In genomic region chr6:120302755-120303316, GRCm38 (mm10) we compare ENCODE assay signal across 9 mouse cellular contexts. TPM values are rescaled to one million over a fixed set of nuclear protein-coding genes. Genes with fewer than 3 reads are reported as not detected.
A peak's percentile ranks its signal among the peaks of the same experiment; 100 is the strongest.
DNase-seq lines count a peak whose midpoint lies in the region; ATAC-seq and TF ChIP-seq lines count a peak whose summit lies in the region.
"Had no signal": no experiment of that assay in that cellular context is flagged by ENCODE, and none has a peak within 500 bp of the region (broad histone marks: within the 10 kb centered on the region; RNA-seq: fewer than 3 reads in every experiment).

No protein-coding gene starts in this region.

- no peak overlapping the region for H3K4me3 ChIP-seq in kidney, adult 2 months (ENCODE audit: insufficient read depth, low read depth, low read length)
- peak overlapping the region; percentile 11; the same call in 1 of the 2 replicates for H3K4me3 ChIP-seq in heart, embryonic 11.5 days (ENCODE audit: low read depth, low read length)
- peak overlapping the region; percentile 32 for H3K4me3 ChIP-seq in limb, embryonic 10.5 days
- no peak overlapping the region for H3K4me3 ChIP-seq in cerebellum, adult 2 months (replicated peaks; ENCODE audit: insufficient read depth, low read depth, low read length)

- peak overlapping the region; percentile 61; the same call in 1 of the 2 replicates for H3K9ac ChIP-seq in heart, embryonic 11.5 days (ENCODE audit: low read depth, low read length)

- H3K9me3 ChIP-seq in heart, embryonic 11.5 days (replicated peaks; ENCODE audit: control insufficient read depth, low read length): no peaks in the 10 kb centered on the region
- no peaks in the 10 kb centered on the region for H3K9me3 ChIP-seq in limb, embryonic 10.5 days (replicated peaks)

- ATAC-seq in heart, embryonic 11.5 days (replicated peaks; ENCODE audit: insufficient number of reproducible peaks, low FRiP score, low TSS enrichment): no peak

- 15% methylated on average over 16 of the region's 16 CpGs for WGBS in kidney, adult 2 months
- 16% methylated on average over 16 of the region's 16 CpGs for WGBS in heart, embryonic 11.5 days (ENCODE audit: insufficient replicate concordance)
- WGBS in limb, embryonic 10.5 days: 38% methylated on average over 16 of the region's 16 CpGs
- 25% methylated on average over 16 of the region's 16 CpGs for WGBS in cerebellum, adult 2 months

- no peak for TF ChIP-seq POLR2A in kidney, adult 2 months (IDR thresholded peaks at IDR 0.05; ENCODE audit: low read depth, low read length)
- TF ChIP-seq POLR2A in cerebellum, adult 2 months (IDR thresholded peaks at IDR 0.05; ENCODE audit: borderline replicate concordance, insufficient read depth, low read length): no peak

- peak; percentile 37 for TF ChIP-seq CTCF in kidney, adult 2 months (conservative IDR thresholded peaks at IDR 0.05; ENCODE audit: insufficient read depth, insufficient read length, low read depth, low read length)
- no peak for TF ChIP-seq CTCF in cerebellum, adult 2 months (IDR thresholded peaks at IDR 0.05; ENCODE audit: borderline replicate concordance, insufficient read depth, low read depth, low read length)

- H3K4me1 ChIP-seq in kidney, adult 2 months (ENCODE audit: control insufficient read depth, insufficient read depth, low read length): no peaks in the 10 kb centered on the region
- H3K4me1 ChIP-seq in heart, embryonic 11.5 days (ENCODE audit: control insufficient read depth, insufficient read depth, low read length): no peaks in the 10 kb centered on the region; the same call in 1 of the 2 replicates
- H3K4me1 ChIP-seq in limb, embryonic 10.5 days: peaks cover 9% of the 10 kb centered on the region
- H3K4me1 ChIP-seq in cerebellum, adult 2 months (ENCODE audit: control insufficient read depth, insufficient read depth, low read length): no peaks in the 10 kb centered on the region

- H3K36me3 ChIP-seq in kidney, adult 2 months (ENCODE audit: control insufficient read depth, insufficient read depth, low read length): no peaks in the 10 kb centered on the region
- H3K36me3 ChIP-seq in heart, embryonic 11.5 days (ENCODE audit: control insufficient read depth, insufficient read depth, low read length): no peaks in the 10 kb centered on the region
- no peaks in the 10 kb centered on the region for H3K36me3 ChIP-seq in limb, embryonic 10.5 days

- H3K27ac ChIP-seq in kidney, adult 2 months (ENCODE audit: insufficient read depth, low read depth, low read length): no peak overlapping the region
- H3K27ac ChIP-seq in heart, embryonic 11.5 days (ENCODE audit: low read depth, low read length): no peak overlapping the region
- no peak overlapping the region for H3K27ac ChIP-seq in limb, embryonic 10.5 days
- no peak overlapping the region for H3K27ac ChIP-seq in cerebellum, adult 2 months (ENCODE audit: insufficient read depth, low read length)

- H3K4me2 ChIP-seq in heart, embryonic 11.5 days: peak overlapping the region; percentile 59

- H3K27me3 ChIP-seq in kidney, adult 2 months (replicated peaks; ENCODE audit: control insufficient read depth, insufficient read depth, low read length): no peaks in the 10 kb centered on the region
- peaks cover 6% of the 10 kb centered on the region; the same call in 1 of the 2 replicates for H3K27me3 ChIP-seq in heart, embryonic 11.5 days (ENCODE audit: control insufficient read depth, insufficient read depth, low read length)
- H3K27me3 ChIP-seq in limb, embryonic 10.5 days (ENCODE audit: low read depth, poor library complexity, severe bottlenecking): peaks cover 13% of the 10 kb centered on the region
- H3K27me3 ChIP-seq in cerebellum, adult 2 months (ENCODE audit: control insufficient read depth, insufficient read depth, low read length): no peaks in the 10 kb centered on the region; the same call in 1 of the 2 replicates

- peak; percentile 15 for DNase-seq in kidney, adult 2 months
- no peak for DNase-seq in kidney, adult 11 months
- DNase-seq in ZHBTc4 (ENCODE audit: low read depth, low spot score): peak; percentile 48
- no peak for DNase-seq in limb, embryonic 10.5 days (ENCODE audit: low spot score)
- DNase-seq in thymus, postnatal 14 days: no peak
- no peak for DNase-seq in adrenal gland, postnatal 4 days (ENCODE audit: low spot score in 2 of 2)
- no peak for DNase-seq in cerebellum, adult 2 months

RNA-seq across cellular contexts. Expression of gene B4galnt3, which starts 8.5 kb away (rescaled TPM):
- 28.9 and 35.3 TPM in 2 replicates for polyA plus RNA-seq in kidney, adult 2 months (2012; rRNA removed)
- polyA plus RNA-seq in heart, embryonic 11.5 days (2014; fragmentation: Nextera tagmentation; extraction: Ambion mirVana): 0.17 and 0.19 TPM in 2 replicates
- polyA plus RNA-seq in limb, embryonic 10.5 days (2016; fragmentation: Nextera tagmentation; extraction: Ambion mirVana): 0.11 and 0.21 TPM in 2 replicates
- 1 to 10 TPM; 6.7 to 8.7 TPM for total RNA-seq in adrenal gland, postnatal 4 days (2021)
- polyA plus RNA-seq in cerebellum, adult 2 months (2012; rRNA removed): 0.55 and 0.65 TPM in 2 replicates

RNA-seq across cellular contexts. Expression of gene D330020A13Rik, which starts 8.7 kb away (rescaled TPM):
- polyA plus RNA-seq in kidney, adult 2 months (2012; rRNA removed): 0.09 and 0.22 TPM in 2 replicates
- 0.26 and 0.34 TPM in 2 replicates for polyA plus RNA-seq in heart, embryonic 11.5 days (2014; fragmentation: Nextera tagmentation; extraction: Ambion mirVana)
- not detected in 2 replicates for polyA plus RNA-seq in limb, embryonic 10.5 days (2016; fragmentation: Nextera tagmentation; extraction: Ambion mirVana)
- under 1 TPM in 1 of 2 experiments, not detected in 1; 0.48 TPM for total RNA-seq in adrenal gland, postnatal 4 days (2021)
- 0.10 TPM in 2 replicates for polyA plus RNA-seq in cerebellum, adult 2 months (2012; rRNA removed)
- total RNA-seq: MEL had no signal

Comparison
In these comparisons a context has a peak if more than half of its experiments do, and no peak if none do; other contexts are left out.
1. DNase-seq: peak in kidney, adult 2 months (single experiment) and ZHBTc4 (single experiment); none in kidney, adult 11 months (single experiment), limb, embryonic 10.5 days (single experiment), thymus, postnatal 14 days (single experiment), adrenal gland, postnatal 4 days (0 of 2) and cerebellum, adult 2 months (0 of 2).
2. H3K4me3 ChIP-seq: peak in heart, embryonic 11.5 days (single experiment) and limb, embryonic 10.5 days (single experiment); none in kidney, adult 2 months (single experiment) and cerebellum, adult 2 months (single experiment).
3. RNA of gene B4galnt3, which starts 8.5 kb away (polyA plus RNA-seq): 28.9 to 35.3 TPM in kidney, adult 2 months; 0.55 to 0.65 TPM in cerebellum, adult 2 months, 0.11 to 0.21 TPM in limb, embryonic 10.5 days and 0.17 to 0.19 TPM in heart, embryonic 11.5 days; every median in the first group is over 10 times any median in the second.